Mouse (Mus musculus) T-cell, adult 66 days (primary cell): Measurements from ENCODE around the gene Glt28d2. TPM values are rescaled to one million over a fixed set of nuclear protein-coding genes. Genes with fewer than 3 reads are reported as not detected.

Experiments
- total RNA-seq, 2 experiments: library from RNA; stranded (reverse); gene quantifications; 3 replicates in 1 of 2; 4 replicates in 1 of 2; pipeline ENCODE4 v1.2.4; 2023

The Glt28d2 gene
- total RNA-seq: under 1 TPM in 1 of 2 experiments, not detected in 1; 0.77 TPM

DNA sequence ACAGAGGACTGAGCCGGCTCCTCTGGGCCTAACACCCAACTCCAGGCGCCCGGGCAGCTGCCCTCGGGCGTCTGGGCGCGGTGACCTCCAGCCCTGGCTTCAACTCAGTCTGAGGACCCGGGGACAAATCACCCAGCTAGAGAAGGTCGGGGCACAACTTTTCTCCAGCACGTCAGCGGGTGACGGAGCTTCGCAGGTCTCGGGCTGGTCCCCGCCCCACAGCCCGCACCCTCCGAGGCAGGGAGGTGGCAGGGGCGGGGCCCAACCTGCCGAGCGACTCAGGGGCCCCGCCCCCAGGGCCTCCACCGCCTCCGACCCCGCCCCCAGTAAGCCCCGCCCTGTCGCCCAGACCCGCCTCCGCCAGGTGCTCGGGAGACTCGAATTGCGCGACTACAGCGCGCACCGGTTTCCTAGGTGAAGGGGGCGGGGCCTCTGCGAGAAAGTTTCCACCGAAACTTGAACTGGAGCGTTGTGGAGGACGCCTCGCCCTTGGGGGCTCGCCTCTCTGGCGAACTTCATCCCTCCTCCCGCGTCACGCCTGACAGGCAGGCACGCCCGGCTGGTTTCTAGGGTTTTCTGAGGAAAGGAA, at the start of gene Glt28d2, which contains the start of gene Gm37240:
Gene Glt28d2 (minus strand): TSS at position 278 of the 589 bp plus-strand sequence.
Gene Gm37240 (minus strand): TSS at position 280 of the 589 bp plus-strand sequence.

Other genes with a start within 250 kb of the Glt28d2 start
- gene Fam160a1, start 70.2 kb downstream of the Glt28d2 start, total RNA-seq: under 1 TPM; 0.70 to 0.77 TPM
- under 1 TPM in 1 of 2 experiments, not detected in 1; 0.87 TPM for gene Gm37240, start within 50 bp of the Glt28d2 start, total RNA-seq
- gene Sh3d19, start 83.6 kb upstream of the Glt28d2 start, total RNA-seq: under 1 TPM; 0.41 to 0.73 TPM
- not detected for gene Prss48, start 115.0 kb upstream of the Glt28d2 start, total RNA-seq